Mouse (Mus musculus): ENCODE results near the gene Negr1.

GRCm38 (mm10) chr3:156833920-156834319, 272.3 kb downstream of the Negr1 start:
- TF ChIP-seq POLR2A (IDR thresholded peaks at IDR 0.05; ENCODE audit: insufficient read depth, low read length) (no peak), EP300 (IDR thresholded peaks at IDR 0.05; ENCODE audit: insufficient read depth, low read depth, low read length) (no peak), CTCF (IDR thresholded peaks at IDR 0.05; ENCODE audit: low read depth, low read length) (no peak)

All from ES-Bruce4 (cell line).